Mouse (Mus musculus): ENCODE results near the gene Zfp112.

- TF ChIP-seq MAFK (IDR thresholded peaks at IDR 0.05; ENCODE audit: insufficient read depth, low read depth, low read length) (no peak), CHD2 (IDR thresholded peaks at IDR 0.05; ENCODE audit: low read depth, low read length) (no peak), HCFC1 (IDR thresholded peaks at IDR 0.05; ENCODE audit: borderline replicate concordance, insufficient read depth, low read length) (no peak), ZC3H11A (IDR thresholded peaks at IDR 0.05; ENCODE audit: borderline replicate concordance, low read depth, low read length) (no peak), ZNF384 (IDR thresholded peaks at IDR 0.05; ENCODE audit: low read depth, low read length) (no peak)
Observed at GRCm38 (mm10) chr7:24104403-24104802, 7.7 kb upstream of the Zfp112 start.

Data from ES-E14 (cell line).